Mouse (Mus musculus) cerebellum, adult 2 months (tissue): Measurements from ENCODE around the gene Slc4a5.

Source experiments
- CTCF ChIP-seq: fragments of 200-500 bp; IDR thresholded peaks from 2 replicates; pipeline ENCODE4 v1.5.1; 2011; ENCODE audit warnings: low read depth, mild to moderate bottlenecking, control low read depth, low read length, moderate library complexity, borderline replicate concordance; ENCODE audit not compliant: insufficient read depth
- POLR2A ChIP-seq: fragments of 200-500 bp; IDR thresholded peaks from 2 replicates; pipeline ENCODE4 v1.6.1; 2011; ENCODE audit warnings: low read length, control low read depth, borderline replicate concordance; ENCODE audit not compliant: insufficient read depth

- TF ChIP-seq POLR2A = no peak
- TF ChIP-seq CTCF = no peak
These were observed 49.8 kb upstream of the Slc4a5 start for GRCm38 (mm10) chr6:83169872-83170271.
